Mouse (Mus musculus) megakaryocyte, embryonic 14.5 days (primary cell): ENCODE data around the gene Acap3.

Experiments used
- FLI1 ChIP-seq: IDR thresholded peaks from 2 replicates; pipeline ENCODE4 v1.6.1; 2012; ENCODE audit warnings: low read length, inconsistent platforms, mixed read lengths
- GATA1 ChIP-seq: IDR thresholded peaks from 3 replicates; pipeline ENCODE4 v1.6.1; 2012; ENCODE audit warnings: mixed read lengths, low read length, inconsistent platforms, borderline replicate concordance

GRCm38 (mm10) chr4:155896461-155896860, 4.8 kb downstream of the Acap3 start:
- TF ChIP-seq GATA1 (no peak), FLI1 (no peak)
